Mouse (Mus musculus) forebrain, embryonic 15.5 days (tissue): ENCODE data around the gene Cnot11. TPM values are rescaled to one million over a fixed set of nuclear protein-coding genes. Genes with fewer than 3 reads are reported as not detected.
A peak's percentile ranks its signal among the peaks of the same experiment; 100 is the strongest.

Source experiments
- ATAC-seq: fragments of 200-750 bp; cut with Nextera tagmentation; replicated peaks from 2 replicates; pipeline ENCODE4 v1.8.0; 2017; ENCODE audit warnings: mild to moderate bottlenecking, moderate TSS enrichment, moderate library complexity
- H3K27ac ChIP-seq: fragments of 300-500 bp; sonication (generic); replicated peaks from 2 replicates; pipeline ENCODE4 v1.5.1; 2015; ENCODE audit warnings: mild to moderate bottlenecking, inconsistent platforms
- H3K27me3 ChIP-seq: fragments of 300-500 bp; sonication (generic); 2 replicates; pipeline ENCODE4 v1.6.1; 2015; ENCODE audit warnings: inconsistent platforms
- H3K36me3 ChIP-seq: fragments of 300-500 bp; sonication (generic); 2 replicates; pipeline ENCODE4 v1.6.1; 2015; ENCODE audit warnings: mild to moderate bottlenecking, inconsistent platforms
- H3K4me1 ChIP-seq: fragments of 300-500 bp; sonication (generic); 2 replicates; pipeline ENCODE4 v1.6.1; 2015; ENCODE audit warnings: inconsistent platforms
- H3K4me2 ChIP-seq: fragments of 300-500 bp; sonication (generic); replicated peaks from 2 replicates; pipeline ENCODE4 v1.6.1; 2015; ENCODE audit warnings: mild to moderate bottlenecking, inconsistent platforms
- H3K4me3 ChIP-seq: fragments of 300-500 bp; sonication (generic); 2 replicates; pipeline ENCODE4 v1.5.1; 2015; ENCODE audit warnings: mild to moderate bottlenecking, inconsistent platforms
- H3K9ac ChIP-seq: fragments of 300-500 bp; sonication (generic); replicated peaks from 2 replicates; pipeline ENCODE4 v1.6.1; 2015; ENCODE audit warnings: mild to moderate bottlenecking, inconsistent platforms
- H3K9me3 ChIP-seq: fragments of 300-500 bp; sonication (generic); 2 replicates; pipeline ENCODE4 v1.6.1; 2016; ENCODE audit warnings: inconsistent platforms
- WGBS: fragments of 180-500 bp; shearing (Covaris S2); methylation state at CpG from one replicate; pipeline ENCODE4 v1.1.7; 2015; ENCODE audit warnings: mixed read lengths; 5-methylcytosine and 5-hydroxymethylcytosine counted together
- polyA plus RNA-seq: library from polyadenylated mRNA; unstranded; fragments of >200 nt; fragmentation: Nextera tagmentation; extraction: Ambion mirVana; gene quantifications from 2 replicates; pipeline ENCODE4 v1.2.1, GENCODE M21; 2015

Gene Cnot11
- polyA plus RNA-seq, result 18.8 and 19.4 TPM in 2 replicates

GRCm38 (mm10) chr1:39534831-39535230, at the start of gene Cnot11:
Gene Cnot11 (plus strand): TSS chr1:39534992.
- 31% methylated on average over 13 of the region's 13 CpGs for WGBS
- H3K9me3 ChIP-seq, result no peaks in the 10 kb centered on the region
- peak within 1 kb of the TSS; percentile 98 for H3K9ac ChIP-seq

GRCm38 (mm10) chr1:39487370-39487769, 47.4 kb upstream of the Cnot11 start:
- no peaks in the 10 kb centered on the region for H3K36me3 ChIP-seq
- H3K27ac ChIP-seq, result no peak overlapping the region
- ATAC-seq, result no peak
- H3K9ac ChIP-seq, result no peak overlapping the region
- no peaks in the 10 kb centered on the region for H3K9me3 ChIP-seq
- 75% methylated on average over 3 of the region's 3 CpGs for WGBS
- no peaks in the 10 kb centered on the region for H3K27me3 ChIP-seq
- H3K4me1 ChIP-seq, result peaks cover 5% of the 10 kb centered on the region; the same call in 1 of the 2 replicates
- H3K4me3 ChIP-seq, result no peak overlapping the region
- no peak overlapping the region for H3K4me2 ChIP-seq

More at GRCm38 (mm10) chr1:39534831-39535230, at the start of gene Cnot11:
- H3K4me2 ChIP-seq, result peak within 1 kb of the TSS; percentile 87
- no peak for ATAC-seq
- peak within 1 kb of the TSS; percentile 97 for H3K4me3 ChIP-seq
- H3K4me1 ChIP-seq, result peaks cover 22% of the 10 kb centered on the region
- H3K27ac ChIP-seq, result peak within 1 kb of the TSS; percentile 92
- H3K27me3 ChIP-seq, result no peaks in the 10 kb centered on the region
- peaks cover 18% of the 10 kb centered on the region for H3K36me3 ChIP-seq

- Histone ChIP-seq H3K4me1 (no peaks in the 10 kb centered on the region), H3K9me3 (no peaks in the 10 kb centered on the region), H3K9ac (no peak overlapping the region), H3K4me3 (no peak overlapping the region), H3K27me3 (no peaks in the 10 kb centered on the region), H3K27ac (no peak overlapping the region), H3K4me2 (no peak overlapping the region), H3K36me3 (no peaks in the 10 kb centered on the region)
- 93% methylated on average over 5 of the region's 5 CpGs for WGBS
- no peak for ATAC-seq
These were observed 41.6 kb upstream of the Cnot11 start for GRCm38 (mm10) chr1:39493165-39493564.

- no peak overlapping the region for H3K27ac ChIP-seq
- H3K9me3 ChIP-seq, result no peaks in the 10 kb centered on the region
- no peak for ATAC-seq
- H3K4me1 ChIP-seq, result no peaks in the 10 kb centered on the region
- H3K27me3 ChIP-seq, result no peaks in the 10 kb centered on the region
- H3K9ac ChIP-seq, result no peak overlapping the region
- no peak overlapping the region for H3K4me2 ChIP-seq
- WGBS, result 73% methylated on average over 3 of the region's 3 CpGs
- H3K4me3 ChIP-seq, result no peak overlapping the region
- no peaks in the 10 kb centered on the region for H3K36me3 ChIP-seq
These were observed 41.1 kb upstream of the Cnot11 start for GRCm38 (mm10) chr1:39493664-39494063.

- WGBS, result 92% methylated on average over 4 of the region's 4 CpGs
- no peaks in the 10 kb centered on the region for H3K9me3 ChIP-seq
- no peak overlapping the region for H3K4me3 ChIP-seq
- no peak overlapping the region for H3K9ac ChIP-seq
- no peaks in the 10 kb centered on the region for H3K36me3 ChIP-seq
- H3K27ac ChIP-seq, result no peak overlapping the region
- no peak for ATAC-seq
- H3K4me1 ChIP-seq, result no peaks in the 10 kb centered on the region
- no peaks in the 10 kb centered on the region for H3K27me3 ChIP-seq
- no peak overlapping the region for H3K4me2 ChIP-seq
These were observed 37.8 kb upstream of the Cnot11 start for GRCm38 (mm10) chr1:39496995-39497394.

GRCm38 (mm10) chr1:39497748-39498147, 37.0 kb upstream of the Cnot11 start:
- WGBS, result 87% methylated on average over 11 of the region's 11 CpGs
- no peak overlapping the region for H3K4me3 ChIP-seq
- ATAC-seq, result no peak

GRCm38 (mm10) chr1:39499485-39499941, 35.3 kb upstream of the Cnot11 start:
- Histone ChIP-seq H3K4me1 (no peaks in the 10 kb centered on the region), H3K27me3 (no peaks in the 10 kb centered on the region), H3K9me3 (no peaks in the 10 kb centered on the region), H3K4me3 (no peak overlapping the region), H3K27ac (no peak overlapping the region), H3K4me2 (no peak overlapping the region), H3K36me3 (no peaks in the 10 kb centered on the region), H3K9ac (no peak overlapping the region)
- WGBS, result 83% methylated on average over 2 of the region's 2 CpGs
- peak; percentile 38; the same call in 1 of the 2 replicates for ATAC-seq

More at GRCm38 (mm10) chr1:39497748-39498147, 37.0 kb upstream of the Cnot11 start:
- no peaks in the 10 kb centered on the region for H3K9me3 ChIP-seq
- H3K4me2 ChIP-seq, result no peak overlapping the region
- no peaks in the 10 kb centered on the region for H3K27me3 ChIP-seq
- H3K36me3 ChIP-seq, result no peaks in the 10 kb centered on the region
- no peak overlapping the region for H3K27ac ChIP-seq
- H3K9ac ChIP-seq, result no peak overlapping the region
- H3K4me1 ChIP-seq, result no peaks in the 10 kb centered on the region

GRCm38 (mm10) chr1:39502817-39503633, 31.8 kb upstream of the Cnot11 start:
- Histone ChIP-seq H3K27ac (no peak overlapping the region), H3K4me1 (no peaks in the 10 kb centered on the region), H3K9ac (no peak overlapping the region), H3K9me3 (no peaks in the 10 kb centered on the region), H3K36me3 (no peaks in the 10 kb centered on the region), H3K27me3 (no peaks in the 10 kb centered on the region), H3K4me2 (no peak overlapping the region), H3K4me3 (no peak overlapping the region)
- WGBS, result 74% methylated on average over 17 of the region's 17 CpGs
- ATAC-seq, result no peak

GRCm38 (mm10) chr1:39504261-39504660, 30.5 kb upstream of the Cnot11 start:
- Histone ChIP-seq H3K4me1 (no peaks in the 10 kb centered on the region), H3K4me2 (no peak overlapping the region), H3K36me3 (no peaks in the 10 kb centered on the region), H3K9me3 (no peaks in the 10 kb centered on the region), H3K9ac (no peak overlapping the region), H3K27me3 (no peaks in the 10 kb centered on the region), H3K4me3 (no peak overlapping the region), H3K27ac (no peak overlapping the region)
- no peak for ATAC-seq
- 13% methylated on average over 1 of the region's 1 CpGs for WGBS

GRCm38 (mm10) chr1:39505600-39505999, 29.2 kb upstream of the Cnot11 start:
- no peak overlapping the region for H3K27ac ChIP-seq
- no peak overlapping the region for H3K4me3 ChIP-seq
- no peaks in the 10 kb centered on the region for H3K27me3 ChIP-seq
- no peak for ATAC-seq
- no peaks in the 10 kb centered on the region for H3K36me3 ChIP-seq
- no peaks in the 10 kb centered on the region for H3K9me3 ChIP-seq
- H3K4me1 ChIP-seq, result no peaks in the 10 kb centered on the region
- no peak overlapping the region for H3K9ac ChIP-seq
- H3K4me2 ChIP-seq, result no peak overlapping the region
- 86% methylated on average over 9 of the region's 9 CpGs for WGBS

GRCm38 (mm10) chr1:39511775-39512174, 23.0 kb upstream of the Cnot11 start:
- no peaks in the 10 kb centered on the region for H3K36me3 ChIP-seq
- ATAC-seq, result no peak
- H3K4me1 ChIP-seq, result no peaks in the 10 kb centered on the region
- H3K27ac ChIP-seq, result no peak overlapping the region
- no peaks in the 10 kb centered on the region for H3K9me3 ChIP-seq
- WGBS, result 74% methylated on average over 8 of the region's 8 CpGs
- no peak overlapping the region for H3K9ac ChIP-seq
- H3K4me2 ChIP-seq, result no peak overlapping the region
- H3K4me3 ChIP-seq, result no peak overlapping the region
- H3K27me3 ChIP-seq, result no peaks in the 10 kb centered on the region

- Histone ChIP-seq H3K27me3 (no peaks in the 10 kb centered on the region), H3K36me3 (no peaks in the 10 kb centered on the region), H3K9ac (no peak overlapping the region), H3K4me3 (no peak overlapping the region), H3K27ac (no peak overlapping the region), H3K9me3 (no peaks in the 10 kb centered on the region), H3K4me2 (no peak overlapping the region), H3K4me1 (no peaks in the 10 kb centered on the region)
- WGBS, result 56% methylated on average over 1 of the region's 1 CpGs
- no peak for ATAC-seq
These were observed 22.6 kb upstream of the Cnot11 start for GRCm38 (mm10) chr1:39512183-39512582.
